ENCODE assay signal across 8 mouse cellular contexts in the genomic region with DNA sequence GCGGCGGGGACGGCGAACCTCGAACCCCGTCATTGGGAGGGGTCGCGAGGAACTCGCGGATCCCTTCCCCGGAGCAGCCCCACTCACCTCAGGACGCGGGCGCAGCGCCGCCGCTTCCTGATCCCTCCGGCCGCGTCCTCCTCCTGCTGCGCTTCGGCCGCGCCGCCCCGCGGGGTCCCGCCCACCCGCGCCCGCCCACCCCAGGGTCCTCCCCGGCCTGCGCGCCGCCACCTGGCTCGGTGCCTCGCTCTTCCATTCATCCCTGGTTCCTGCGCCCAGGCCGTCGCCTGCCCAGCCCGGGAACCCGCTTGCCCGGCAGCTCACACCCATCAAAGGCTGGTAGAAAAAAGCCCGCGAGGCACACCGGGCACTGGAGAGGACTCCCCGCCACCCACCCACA. TPM values are rescaled to one million over a fixed set of nuclear protein-coding genes. Genes with fewer than 3 reads are reported as not detected.
A peak's percentile ranks its signal among the peaks of the same experiment; 100 is the strongest.
DNase-seq lines count a peak whose midpoint lies in the region; ATAC-seq and TF ChIP-seq lines count a peak whose summit lies in the region.

A gene (minus strand): TSS at position 167 of the 400 bp plus-strand sequence.

- peaks cover 57% of the 10 kb centered on the region for H3K27me3 ChIP-seq in erythroblast, embryonic 14.5 days (ENCODE audit: control insufficient read depth)
- peaks cover 6% of the 10 kb centered on the region; the same call in 1 of the 2 replicates for H3K27me3 ChIP-seq in ES-Bruce4 (ENCODE audit: control insufficient read depth, insufficient read depth, low read length, poor library complexity, severe bottlenecking)
- peaks cover 64% of the 10 kb centered on the region for H3K27me3 ChIP-seq in heart, embryonic 12.5 days (replicated peaks)

- ATAC-seq in erythroblast, adult 5-6 weeks (replicated peaks; ENCODE audit: low FRiP score, poor library complexity, severe bottlenecking) = no peak
- ATAC-seq in heart, embryonic 12.5 days (ENCODE audit: insufficient number of reproducible peaks, low FRiP score) = 0 out of 2 replicates have a peak, but pooled peaks have one; percentile 45

- H3K4me1 ChIP-seq in erythroblast, embryonic 14.5 days (ENCODE audit: control insufficient read depth) = no peaks in the 10 kb centered on the region
- peaks cover 4% of the 10 kb centered on the region for H3K4me1 ChIP-seq in ES-Bruce4 (ENCODE audit: control insufficient read depth, insufficient read depth, low read length)
- H3K4me1 ChIP-seq in heart, embryonic 12.5 days (replicated peaks) = peaks cover 11% of the 10 kb centered on the region; the same call in 1 of the 2 replicates

- peak within 1 kb of the TSS; percentile 87 for H3K4me2 ChIP-seq in heart, embryonic 12.5 days

- peak within 1 kb of the TSS; percentile 13 for H3K4me3 ChIP-seq in erythroblast, embryonic 14.5 days (replicated peaks)
- H3K4me3 ChIP-seq in ES-Bruce4 (ENCODE audit: low read depth, low read length) = peak within 1 kb of the TSS; percentile 75
- peak within 1 kb of the TSS; percentile 57 for H3K4me3 ChIP-seq in heart, embryonic 12.5 days

- no peak for TF ChIP-seq POLR2A in ES-Bruce4 (IDR thresholded peaks at IDR 0.05; ENCODE audit: insufficient read depth, low read length)

- no peak for TF ChIP-seq CTCF in ES-Bruce4 (IDR thresholded peaks at IDR 0.05; ENCODE audit: low read depth, low read length)

- no peaks in the 10 kb centered on the region for H3K9me3 ChIP-seq in erythroblast, embryonic 14.5 days (ENCODE audit: control insufficient read depth, low read length)
- no peaks in the 10 kb centered on the region for H3K9me3 ChIP-seq in ES-Bruce4 (replicated peaks; ENCODE audit: control insufficient read depth, insufficient read depth, low read length, poor library complexity, severe bottlenecking)
- no peaks in the 10 kb centered on the region for H3K9me3 ChIP-seq in heart, embryonic 12.5 days (replicated peaks)

- TF ChIP-seq EP300 in ES-Bruce4 (IDR thresholded peaks at IDR 0.05; ENCODE audit: insufficient read depth, low read depth, low read length) = no peak

- peak within 1 kb of the TSS; percentile 86 for H3K9ac ChIP-seq in ES-Bruce4 (ENCODE audit: low read depth, poor library complexity, severe bottlenecking)
- peak within 1 kb of the TSS; percentile 72 for H3K9ac ChIP-seq in heart, embryonic 12.5 days

- H3K27ac ChIP-seq in ES-Bruce4 (ENCODE audit: insufficient read depth, low read length) = no peak within 1 kb of the TSS
- no peak within 1 kb of the TSS for H3K27ac ChIP-seq in heart, embryonic 12.5 days (ENCODE audit: poor library complexity, severe bottlenecking)

- under 1% methylated on average over 38 of the region's 47 CpGs for WGBS in heart, embryonic 12.5 days

- no peaks in the 10 kb centered on the region for H3K36me3 ChIP-seq in erythroblast, embryonic 14.5 days (ENCODE audit: control insufficient read depth)
- H3K36me3 ChIP-seq in ES-Bruce4 (ENCODE audit: control insufficient read depth, insufficient read depth, low read length, poor library complexity, severe bottlenecking) = no peaks in the 10 kb centered on the region
- H3K36me3 ChIP-seq in heart, embryonic 12.5 days = no peaks in the 10 kb centered on the region

- DNase-seq in kidney, postnatal 36 days = peak; percentile 60 to 80
- peak; percentile 24 for DNase-seq in retina, embryonic 14.5 days (ENCODE audit: low spot score)
- DNase-seq in embryo, embryonic 10.5 days (ENCODE audit: low spot score) = no peak
- no peak for DNase-seq in urinary bladder, postnatal 4 days (ENCODE audit: low spot score in 2 of 2)

RNA-seq across cellular contexts. Expression of the gene that starts here (rescaled TPM):
- 0.06 and 0.07 TPM in 2 replicates for polyA plus RNA-seq in erythroblast, embryonic 14.5 days (2012)
- total RNA-seq in erythroblast, adult 5-6 weeks (2015; ENCODE audit: low replicate concordance) = 0.42 TPM in 1 of 2 replicates, not detected in the other
- total RNA-seq in erythroblast, adult 5-6 weeks (2017; ENCODE audit: low replicate concordance) = not detected in 2 replicates
- polyA plus RNA-seq in ES-Bruce4 (2011; ENCODE audit: insufficient read depth, insufficient read length, low read depth, missing spikeins) = 3.9 and 4.2 TPM in 2 replicates
- 0.95 and 0.96 TPM in 2 replicates for polyA plus RNA-seq in heart, embryonic 12.5 days (2016; fragmentation: Nextera tagmentation; extraction: Ambion mirVana)

Comparison
In these comparisons a context has a peak if more than half of its experiments do, and no peak if none do; other contexts are left out.
1. Peak in ATAC-seq, H3K4me3 ChIP-seq, H3K9ac ChIP-seq and H3K4me2 ChIP-seq in heart, embryonic 12.5 days; RNA of the gene not detected or under 1 TPM.
2. H3K4me3 ChIP-seq: peak in every context shown above with its lines; median percentile 75 in ES-Bruce4; 57 in heart, embryonic 12.5 days; 13 in erythroblast, embryonic 14.5 days.
3. DNase-seq: peak in kidney, postnatal 36 days (2 of 2) and retina, embryonic 14.5 days (single experiment); none in embryo, embryonic 10.5 days (single experiment) and urinary bladder, postnatal 4 days (0 of 2).